Mouse (Mus musculus): ENCODE data around the gene Erg28.

DNA sequence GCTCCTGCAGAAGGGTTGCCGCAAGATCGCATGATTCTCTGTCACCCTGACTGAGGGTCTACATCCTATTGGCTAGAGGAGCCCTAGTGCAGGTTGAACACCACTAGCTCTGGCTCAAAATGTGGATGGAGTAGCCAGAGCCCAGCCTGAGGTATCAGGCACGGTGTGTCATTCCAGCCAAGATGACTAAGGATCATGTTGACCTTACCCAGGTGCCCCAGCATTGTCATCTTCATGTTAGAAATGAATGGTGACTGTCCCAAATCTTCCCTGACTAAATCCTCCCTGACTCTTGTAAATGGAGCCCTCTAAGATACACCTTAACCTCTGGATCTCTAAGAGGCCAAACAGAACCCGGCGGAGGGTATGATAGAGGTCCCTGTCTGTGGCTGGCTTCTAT, 44.6 kb downstream of the Erg28 start:
- TF ChIP-seq CTCF (IDR thresholded peaks at IDR 0.05; ENCODE audit: low read depth, low read length) (no peak), POLR2A (IDR thresholded peaks at IDR 0.05; ENCODE audit: extremely low read depth, insufficient read depth, low read length) (no peak)
